Mouse (Mus musculus): Measurements from ENCODE around the gene Rad51b. TPM values are rescaled to one million over a fixed set of nuclear protein-coding genes. Genes with fewer than 3 reads are reported as not detected.

The Rad51b gene
- polyA plus RNA-seq, 1 experiment from 2014 or later = 4.4 TPM

DNA sequence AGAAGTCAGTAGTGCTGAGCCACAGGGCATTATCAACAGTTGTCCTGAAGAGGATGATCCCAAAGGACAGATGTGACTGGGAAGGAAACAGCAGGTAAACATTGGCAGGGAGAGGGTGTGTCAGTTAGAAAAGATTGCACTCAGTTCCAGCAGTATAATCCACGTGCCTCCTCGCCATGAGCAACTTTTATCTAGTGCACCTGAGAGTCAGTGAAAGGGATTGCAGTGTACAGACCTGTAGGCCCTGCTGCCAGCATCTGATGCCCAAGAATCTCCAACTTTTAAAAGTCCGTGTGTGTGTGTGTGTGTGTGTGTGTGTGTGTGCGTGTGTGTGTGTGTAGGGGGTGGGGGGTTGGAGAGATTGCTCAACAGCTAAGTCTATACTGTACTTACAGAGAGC lies 195.5 kb downstream of the Rad51b start:
- no peak for ATAC-seq (ENCODE audit: low read depth)
- H3K36me3 ChIP-seq (ENCODE audit: control insufficient read depth, insufficient read depth) = no peaks in the 10 kb centered on the region
- 69% methylated on average over 4 of the region's 4 CpGs for WGBS (ENCODE audit: insufficient replicate concordance)

DNA sequence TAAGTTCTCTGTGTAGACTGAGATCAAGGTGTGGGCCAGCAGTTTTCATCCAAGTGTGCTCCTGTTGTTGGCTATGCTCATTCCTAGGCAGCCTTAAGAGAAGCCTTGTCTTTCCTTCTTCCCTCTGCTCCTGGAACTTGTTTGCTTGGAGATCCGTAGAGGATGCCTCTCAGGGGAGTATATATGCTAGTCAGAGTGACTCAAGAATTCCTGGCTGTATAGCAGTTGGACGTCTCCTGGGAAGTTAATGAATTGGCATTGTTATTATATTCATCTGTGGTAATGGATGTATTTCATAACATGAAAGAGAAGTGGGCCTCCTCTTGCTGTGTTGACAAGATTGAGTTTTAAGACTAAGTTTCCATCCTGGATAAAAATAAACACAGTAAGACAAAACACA lies 196.4 kb downstream of the Rad51b start:
- no peak overlapping the region for H3K27ac ChIP-seq (ENCODE audit: low read length)
- H3K4me3 ChIP-seq (ENCODE audit: low read depth, low read length) = no peak overlapping the region
- no peak overlapping the region for H3K9ac ChIP-seq (ENCODE audit: low read depth, low read length)
- no peaks in the 10 kb centered on the region for H3K4me1 ChIP-seq (ENCODE audit: control insufficient read depth, low read depth, low read length)
- WGBS (ENCODE audit: insufficient replicate concordance) = 67% methylated on average over 2 of the region's 2 CpGs
- H3K9me3 ChIP-seq (replicated peaks; ENCODE audit: control insufficient read depth, low read length) = no peaks in the 10 kb centered on the region
- ATAC-seq (ENCODE audit: low read depth) = no peak
- no peaks in the 10 kb centered on the region for H3K27me3 ChIP-seq (ENCODE audit: control insufficient read depth, insufficient read depth, low read depth, low read length)
- no peaks in the 10 kb centered on the region for H3K36me3 ChIP-seq (ENCODE audit: control insufficient read depth, insufficient read depth)
- no peak overlapping the region for H3K4me2 ChIP-seq (ENCODE audit: low read depth, low read length)

More for the DNA sequence above, 195.5 kb downstream of the Rad51b start:
- H3K4me3 ChIP-seq (ENCODE audit: low read depth, low read length) = no peak overlapping the region
- H3K4me2 ChIP-seq (ENCODE audit: low read depth, low read length) = no peak overlapping the region
- H3K4me1 ChIP-seq (ENCODE audit: control insufficient read depth, low read depth, low read length) = no peaks in the 10 kb centered on the region
- H3K9ac ChIP-seq (ENCODE audit: low read depth, low read length) = no peak overlapping the region
- H3K27me3 ChIP-seq (ENCODE audit: control insufficient read depth, insufficient read depth, low read depth, low read length) = no peaks in the 10 kb centered on the region
- H3K9me3 ChIP-seq (replicated peaks; ENCODE audit: control insufficient read depth, low read length) = no peaks in the 10 kb centered on the region
- H3K27ac ChIP-seq (ENCODE audit: low read length) = no peak overlapping the region

DNA sequence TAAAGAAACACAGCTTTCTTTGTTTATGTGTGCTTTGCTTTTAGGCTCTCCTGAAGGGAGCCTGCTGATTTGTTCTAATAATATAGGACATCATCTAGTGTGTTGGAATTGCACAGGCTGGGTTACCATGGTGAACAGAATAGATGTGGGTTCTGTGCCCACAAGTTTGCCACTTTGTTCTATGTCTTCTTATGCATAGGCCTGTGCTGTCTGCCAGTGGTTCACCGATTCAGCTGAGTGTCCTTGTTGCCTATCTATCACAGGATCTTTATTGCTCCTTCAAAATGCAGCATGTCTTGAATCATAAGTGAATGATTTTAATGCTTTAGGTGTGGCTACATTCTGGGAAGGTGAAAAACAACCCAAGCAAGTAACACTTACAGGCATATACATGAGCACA lies 201.2 kb downstream of the Rad51b start:
- WGBS (ENCODE audit: insufficient replicate concordance) = 74% methylated on average over 1 of the region's 1 CpGs
- no peak for ATAC-seq (ENCODE audit: low read depth)
- H3K9ac ChIP-seq (ENCODE audit: low read depth, low read length) = no peak overlapping the region
- no peak overlapping the region for H3K27ac ChIP-seq (ENCODE audit: low read length)
- H3K36me3 ChIP-seq (ENCODE audit: control insufficient read depth, insufficient read depth) = no peaks in the 10 kb centered on the region
- H3K4me2 ChIP-seq (ENCODE audit: low read depth, low read length) = no peak overlapping the region
- no peak overlapping the region for H3K4me3 ChIP-seq (ENCODE audit: low read depth, low read length)
- H3K4me1 ChIP-seq (ENCODE audit: control insufficient read depth, low read depth, low read length) = peaks cover 8% of the 10 kb centered on the region
- no peaks in the 10 kb centered on the region for H3K9me3 ChIP-seq (replicated peaks; ENCODE audit: control insufficient read depth, low read length)
- H3K27me3 ChIP-seq (ENCODE audit: control insufficient read depth, insufficient read depth, low read depth, low read length) = no peaks in the 10 kb centered on the region

DNA sequence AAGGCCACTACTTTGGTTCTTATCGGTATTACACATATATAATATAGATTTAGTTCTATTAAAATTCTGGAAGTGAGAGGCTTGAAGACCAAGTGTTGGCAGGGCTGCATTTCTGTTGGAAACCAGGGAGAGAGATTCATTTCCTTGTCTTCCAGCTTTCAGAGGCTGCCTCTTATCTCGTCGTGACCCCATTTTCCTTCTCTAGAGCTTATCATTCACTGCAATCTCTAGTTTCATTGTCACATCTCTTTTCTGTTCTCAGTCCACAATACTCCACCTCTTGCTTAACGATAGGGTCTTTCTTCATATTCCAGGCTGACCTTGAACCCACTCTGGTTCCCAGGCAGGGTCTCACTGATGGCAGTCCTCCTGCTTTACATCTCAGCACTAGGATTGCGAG lies 202.7 kb downstream of the Rad51b start:
- Histone ChIP-seq H3K36me3 (ENCODE audit: control insufficient read depth, insufficient read depth) (no peaks in the 10 kb centered on the region), H3K4me1 (ENCODE audit: control insufficient read depth, low read depth, low read length) (peaks cover 8% of the 10 kb centered on the region), H3K27me3 (ENCODE audit: control insufficient read depth, insufficient read depth, low read depth, low read length) (no peaks in the 10 kb centered on the region), H3K4me3 (ENCODE audit: low read depth, low read length) (no peak overlapping the region), H3K27ac (ENCODE audit: low read length) (no peak overlapping the region), H3K4me2 (ENCODE audit: low read depth, low read length) (no peak overlapping the region), H3K9me3 (replicated peaks; ENCODE audit: control insufficient read depth, low read length) (no peaks in the 10 kb centered on the region), H3K9ac (ENCODE audit: low read depth, low read length) (no peak overlapping the region)
- no peak for ATAC-seq (ENCODE audit: low read depth)
- 63% methylated on average over 5 of the region's 5 CpGs for WGBS (ENCODE audit: insufficient replicate concordance)

DNA sequence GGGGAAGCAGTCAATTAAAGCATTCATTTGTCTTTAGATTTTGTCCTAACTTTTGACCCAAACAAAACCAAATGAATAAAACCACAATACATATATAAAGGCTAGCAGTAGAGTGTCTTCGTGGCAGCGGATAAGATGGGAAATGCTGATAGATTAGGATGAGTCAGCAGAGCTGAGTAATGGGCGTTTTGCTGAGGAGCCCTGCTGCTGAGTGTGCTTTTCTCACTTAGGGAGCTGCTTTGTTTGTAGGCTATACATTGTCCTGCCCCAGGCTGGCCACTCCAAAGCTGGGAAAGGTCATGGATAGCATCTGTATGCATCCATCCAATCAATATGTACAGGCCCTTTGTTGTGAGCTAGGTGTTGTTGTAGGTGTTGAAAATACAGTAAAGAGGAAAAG lies 204.8 kb downstream of the Rad51b start:
- H3K4me2 ChIP-seq (ENCODE audit: low read depth, low read length) = no peak overlapping the region
- no peaks in the 10 kb centered on the region for H3K9me3 ChIP-seq (replicated peaks; ENCODE audit: control insufficient read depth, low read length)
- H3K4me1 ChIP-seq (ENCODE audit: control insufficient read depth, low read depth, low read length) = peaks cover 15% of the 10 kb centered on the region
- no peak overlapping the region for H3K9ac ChIP-seq (ENCODE audit: low read depth, low read length)
- H3K4me3 ChIP-seq (ENCODE audit: low read depth, low read length) = no peak overlapping the region
- ATAC-seq (ENCODE audit: low read depth) = peak; percentile 61; the same call in 1 of the 2 replicates
- no peaks in the 10 kb centered on the region for H3K36me3 ChIP-seq (ENCODE audit: control insufficient read depth, insufficient read depth)
- peak overlapping the region; percentile 34; the same call in 1 of the 2 replicates for H3K27ac ChIP-seq (ENCODE audit: low read length)
- 23% methylated on average over 3 of the region's 3 CpGs for WGBS (ENCODE audit: insufficient replicate concordance)
- H3K27me3 ChIP-seq (ENCODE audit: control insufficient read depth, insufficient read depth, low read depth, low read length) = no peaks in the 10 kb centered on the region

DNA sequence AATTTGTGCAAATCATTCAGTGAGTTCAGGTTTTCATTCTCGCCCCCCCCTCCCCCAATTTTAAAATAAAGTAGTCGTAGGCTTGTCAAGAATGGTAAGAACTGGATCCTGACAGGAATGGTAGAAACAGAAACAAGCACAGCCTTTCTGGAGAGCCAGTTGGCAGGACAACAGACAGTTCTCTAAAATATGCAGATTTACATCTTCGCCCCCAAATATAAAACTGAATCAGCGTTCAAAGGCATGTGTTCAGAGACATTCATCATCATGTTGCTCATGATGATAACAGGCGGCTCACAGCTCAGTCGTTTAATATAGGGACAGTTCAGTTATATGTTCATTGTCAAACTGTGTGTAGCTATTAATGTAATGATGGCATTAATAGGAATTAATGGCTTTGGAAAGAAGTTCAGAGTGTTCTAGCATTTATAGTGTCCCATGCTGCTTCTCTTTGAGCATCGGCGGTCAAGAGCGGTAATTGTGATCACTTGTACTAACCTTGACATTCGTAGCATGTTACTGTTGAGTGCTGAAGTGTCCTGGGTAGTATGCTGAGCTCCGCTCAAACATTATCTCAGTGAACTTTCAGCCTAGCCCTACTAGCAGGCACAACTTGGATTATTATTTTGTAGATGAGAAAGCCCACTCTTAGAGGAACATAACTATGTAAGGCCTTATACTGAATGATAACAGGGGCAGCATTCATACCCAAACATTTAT lies 205.9 kb downstream of the Rad51b start:
- Histone ChIP-seq H3K4me2 (ENCODE audit: low read depth, low read length) (no peak overlapping the region), H3K4me3 (ENCODE audit: low read depth, low read length) (no peak overlapping the region), H3K36me3 (ENCODE audit: control insufficient read depth, insufficient read depth) (no peaks in the 10 kb centered on the region), H3K4me1 (ENCODE audit: control insufficient read depth, low read depth, low read length) (peaks cover 16% of the 10 kb centered on the region), H3K9ac (ENCODE audit: low read depth, low read length) (no peak overlapping the region), H3K9me3 (replicated peaks; ENCODE audit: control insufficient read depth, low read length) (no peaks in the 10 kb centered on the region), H3K27me3 (ENCODE audit: control insufficient read depth, insufficient read depth, low read depth, low read length) (no peaks in the 10 kb centered on the region), H3K27ac (ENCODE audit: low read length) (peak overlapping the region; percentile 21)
- ATAC-seq (ENCODE audit: low read depth) = no peak
- WGBS (ENCODE audit: insufficient replicate concordance) = 76% methylated on average over 11 of the region's 11 CpGs

DNA sequence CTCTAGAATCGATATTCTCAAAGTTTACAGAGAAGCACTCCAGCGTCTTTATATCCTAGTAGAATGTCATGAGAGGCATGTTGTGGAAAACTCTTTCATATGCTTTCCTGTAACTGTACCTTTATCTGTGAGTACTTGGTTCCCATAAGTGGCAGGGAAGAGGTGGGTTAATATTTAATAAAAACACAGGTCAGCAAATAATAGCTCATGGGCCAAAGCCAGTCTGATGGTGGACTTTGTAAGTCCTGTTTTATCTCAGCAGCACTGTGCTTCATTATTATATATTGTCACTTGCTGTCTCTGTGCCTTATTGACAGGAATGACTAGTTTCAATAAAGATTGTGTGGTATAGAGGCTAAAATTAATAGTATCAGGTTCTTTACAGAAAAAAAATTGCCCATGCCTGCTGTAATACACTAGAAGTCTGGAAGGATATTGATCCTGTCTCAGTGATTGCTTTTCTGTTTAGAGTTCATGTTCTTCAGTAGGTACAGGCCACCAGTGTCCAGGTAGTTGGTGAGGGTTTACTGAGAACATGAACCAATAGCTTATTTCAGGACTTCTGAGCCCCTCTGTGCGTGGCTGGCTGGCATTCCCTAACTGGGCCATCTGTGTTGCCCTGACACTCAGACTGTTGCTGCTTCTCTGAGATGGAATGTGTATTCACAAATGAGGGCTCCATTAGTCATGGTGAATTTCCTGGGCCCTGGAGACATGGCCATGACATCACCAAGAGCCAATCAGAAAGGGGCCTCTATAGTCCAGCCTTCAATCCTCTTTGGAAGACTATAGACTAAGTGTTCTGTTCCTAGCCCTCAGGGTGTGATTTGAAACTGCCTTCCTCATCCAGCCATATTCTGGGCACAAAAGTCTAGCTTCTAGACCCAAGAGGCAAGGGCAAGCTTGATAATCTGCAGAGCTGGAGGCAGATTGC lies 206.8 kb downstream of the Rad51b start:
- Histone ChIP-seq H3K36me3 (ENCODE audit: control insufficient read depth, insufficient read depth) (no peaks in the 10 kb centered on the region), H3K9ac (ENCODE audit: low read depth, low read length) (no peak overlapping the region), H3K4me1 (ENCODE audit: control insufficient read depth, low read depth, low read length) (peaks cover 16% of the 10 kb centered on the region), H3K27ac (ENCODE audit: low read length) (peak overlapping the region; percentile 82), H3K4me3 (ENCODE audit: low read depth, low read length) (no peak overlapping the region), H3K9me3 (replicated peaks; ENCODE audit: control insufficient read depth, low read length) (no peaks in the 10 kb centered on the region), H3K4me2 (ENCODE audit: low read depth, low read length) (no peak overlapping the region), H3K27me3 (ENCODE audit: control insufficient read depth, insufficient read depth, low read depth, low read length) (no peaks in the 10 kb centered on the region)
- ATAC-seq (ENCODE audit: low read depth) = peak; percentile 73
- 66% methylated on average over 3 of the region's 3 CpGs for WGBS (ENCODE audit: insufficient replicate concordance)

DNA sequence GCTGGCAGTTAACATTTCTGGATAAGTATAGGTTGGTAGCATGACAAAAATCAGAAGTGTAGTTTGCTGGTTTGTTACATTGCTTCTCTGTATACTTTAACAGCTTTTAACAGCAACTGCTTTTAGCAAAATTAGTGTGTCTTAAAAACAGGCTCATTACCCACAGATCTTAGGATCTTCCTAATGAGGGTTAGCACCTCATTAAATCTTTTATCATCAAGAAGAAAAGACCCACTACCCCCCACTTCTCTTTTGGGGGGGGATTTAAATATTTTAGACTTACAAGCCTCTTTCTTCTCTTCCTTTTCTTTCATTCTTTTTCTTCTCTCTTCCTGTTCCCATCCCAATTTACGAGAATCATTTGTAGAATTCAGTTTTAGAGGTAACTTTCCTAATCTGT lies 207.6 kb downstream of the Rad51b start:
- no peak overlapping the region for H3K9ac ChIP-seq (ENCODE audit: low read depth, low read length)
- no peaks in the 10 kb centered on the region for H3K27me3 ChIP-seq (ENCODE audit: control insufficient read depth, insufficient read depth, low read depth, low read length)
- H3K36me3 ChIP-seq (ENCODE audit: control insufficient read depth, insufficient read depth) = no peaks in the 10 kb centered on the region
- no peak overlapping the region for H3K4me3 ChIP-seq (ENCODE audit: low read depth, low read length)
- no peaks in the 10 kb centered on the region for H3K9me3 ChIP-seq (replicated peaks; ENCODE audit: control insufficient read depth, low read length)
- no peak for ATAC-seq (ENCODE audit: low read depth)
- H3K27ac ChIP-seq (ENCODE audit: low read length) = no peak overlapping the region; the same call in 1 of the 2 replicates
- H3K4me1 ChIP-seq (ENCODE audit: control insufficient read depth, low read depth, low read length) = peaks cover 16% of the 10 kb centered on the region
- H3K4me2 ChIP-seq (ENCODE audit: low read depth, low read length) = no peak overlapping the region
- 85% methylated on average over 1 of the region's 1 CpGs for WGBS (ENCODE audit: insufficient replicate concordance)

DNA sequence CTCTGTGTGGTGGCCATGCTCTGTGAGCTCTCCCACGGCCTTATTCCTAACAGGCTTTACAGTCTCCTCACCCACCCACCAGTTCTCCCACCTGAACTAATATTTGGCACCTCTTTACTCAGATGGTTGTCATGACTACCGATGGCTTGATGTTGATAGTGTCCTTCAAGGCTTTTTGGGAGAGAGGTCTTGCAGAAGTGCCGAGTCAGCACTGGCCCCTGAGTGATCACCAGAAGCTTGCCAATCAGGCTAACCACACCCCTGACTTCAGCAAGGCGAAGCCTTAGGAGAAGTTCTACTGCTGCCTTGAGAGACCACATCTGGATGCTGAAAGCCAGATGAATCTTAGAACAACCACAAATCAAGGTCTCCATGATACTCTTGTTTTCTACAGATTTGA lies 209.3 kb downstream of the Rad51b start:
- Histone ChIP-seq H3K4me1 (ENCODE audit: control insufficient read depth, low read depth, low read length) (peaks cover 16% of the 10 kb centered on the region), H3K36me3 (ENCODE audit: control insufficient read depth, insufficient read depth) (no peaks in the 10 kb centered on the region), H3K4me3 (ENCODE audit: low read depth, low read length) (no peak overlapping the region), H3K9me3 (replicated peaks; ENCODE audit: control insufficient read depth, low read length) (no peaks in the 10 kb centered on the region), H3K9ac (ENCODE audit: low read depth, low read length) (no peak overlapping the region), H3K27me3 (ENCODE audit: control insufficient read depth, insufficient read depth, low read depth, low read length) (no peaks in the 10 kb centered on the region), H3K27ac (ENCODE audit: low read length) (no peak overlapping the region), H3K4me2 (ENCODE audit: low read depth, low read length) (no peak overlapping the region)
- 53% methylated on average over 4 of the region's 4 CpGs for WGBS (ENCODE audit: insufficient replicate concordance)
- no peak for ATAC-seq (ENCODE audit: low read depth)
